Mouse (Mus musculus) WW6 (cell line): ENCODE measurements at regions not wholly inside any gene's neighbourhood (a gene's known extent, or its start where the extent isn't known, plus 50 kb on each side); places are given as distances from the start of the nearest gene placed in this dataset.
"Not testable (repeated sequence)": the region's sequence is repeated elsewhere in the genome, so short reads cannot be mapped to it uniquely, and the experiment has no call there.

Source experiments
- DNase-seq: peaks from one replicate; pipeline ENCODE4 v3.0.0-alpha.2; 2013; ENCODE audit warnings: low read depth, low spot score

- DNase-seq, result no peak
Observed at GRCm38 (mm10) chr4:7921503-7921902, 317.3 kb downstream of the Car8 start.

DNA sequence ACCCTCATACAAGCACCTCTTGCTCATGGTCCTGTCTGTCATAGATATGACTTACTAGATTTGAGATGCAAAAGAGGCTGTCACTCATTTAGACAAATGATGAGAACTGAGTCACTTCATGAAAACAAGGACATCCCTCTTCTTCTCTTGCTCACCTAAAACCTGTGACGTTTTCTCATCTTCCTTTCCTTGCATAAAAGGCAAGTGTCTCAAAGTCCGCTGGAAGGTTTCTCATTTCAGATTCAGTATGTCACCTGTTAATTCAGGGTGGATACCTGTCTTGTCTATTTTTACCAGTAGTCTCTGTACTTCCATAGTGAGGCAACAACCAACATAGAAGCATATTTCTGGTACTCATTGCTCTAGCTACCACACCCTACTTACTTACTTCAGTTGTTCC, 325.6 kb downstream of the Car8 start:
- no peak for DNase-seq

GRCm38 (mm10) chr4:7912675-7913074, 326.2 kb downstream of the Car8 start:
- DNase-seq, result no peak

DNA sequence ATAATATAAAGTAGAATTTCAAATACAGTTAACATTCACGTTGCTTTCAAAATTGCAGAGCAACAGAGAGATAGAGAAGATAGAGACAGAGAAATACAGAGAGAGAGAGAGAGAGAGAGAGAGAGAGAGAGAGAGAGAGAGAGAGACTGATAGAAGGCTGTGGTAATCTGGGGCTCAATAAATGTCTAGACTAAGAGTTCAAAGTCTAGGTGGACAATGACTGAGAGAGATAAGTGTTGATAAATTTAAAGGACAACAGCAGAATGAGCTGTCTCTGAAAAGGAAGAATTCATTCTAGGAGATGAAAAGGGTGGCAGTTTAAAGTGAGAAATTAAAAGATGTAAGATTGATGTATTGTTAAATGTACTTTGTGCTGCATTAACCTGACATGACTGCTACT, 335.7 kb downstream of the Car8 start:
- no peak for DNase-seq

GRCm38 (mm10) chr4:7894914-7895313, 343.9 kb downstream of the Car8 start:
- no peak for DNase-seq

DNA sequence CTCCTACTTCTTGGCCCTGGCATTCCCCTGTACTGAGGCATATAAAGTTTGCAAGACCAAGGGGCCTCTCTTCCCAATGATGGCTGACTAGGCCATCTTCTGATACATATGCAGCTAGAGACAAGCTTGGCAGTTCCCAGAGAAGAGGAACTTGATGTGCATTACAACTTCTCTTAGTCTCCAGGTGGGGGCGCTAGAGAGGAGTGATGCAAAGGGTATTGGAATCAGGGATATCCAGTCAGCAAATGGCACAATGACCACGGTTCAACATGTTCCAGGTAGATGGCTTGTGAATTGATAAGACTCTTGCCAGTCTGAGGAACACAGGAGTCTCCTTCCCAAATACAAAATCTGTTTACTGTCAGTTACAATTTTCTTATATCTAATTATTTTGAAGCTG, 347.7 kb downstream of the Car8 start:
- DNase-seq, result no peak

GRCm38 (mm10) chr4:7854518-7854917, 384.3 kb downstream of the Car8 start:
- no peak for DNase-seq

- DNase-seq, result no peak
Observed at GRCm38 (mm10) chr4:7853121-7853782, 385.6 kb downstream of the Car8 start.

DNA sequence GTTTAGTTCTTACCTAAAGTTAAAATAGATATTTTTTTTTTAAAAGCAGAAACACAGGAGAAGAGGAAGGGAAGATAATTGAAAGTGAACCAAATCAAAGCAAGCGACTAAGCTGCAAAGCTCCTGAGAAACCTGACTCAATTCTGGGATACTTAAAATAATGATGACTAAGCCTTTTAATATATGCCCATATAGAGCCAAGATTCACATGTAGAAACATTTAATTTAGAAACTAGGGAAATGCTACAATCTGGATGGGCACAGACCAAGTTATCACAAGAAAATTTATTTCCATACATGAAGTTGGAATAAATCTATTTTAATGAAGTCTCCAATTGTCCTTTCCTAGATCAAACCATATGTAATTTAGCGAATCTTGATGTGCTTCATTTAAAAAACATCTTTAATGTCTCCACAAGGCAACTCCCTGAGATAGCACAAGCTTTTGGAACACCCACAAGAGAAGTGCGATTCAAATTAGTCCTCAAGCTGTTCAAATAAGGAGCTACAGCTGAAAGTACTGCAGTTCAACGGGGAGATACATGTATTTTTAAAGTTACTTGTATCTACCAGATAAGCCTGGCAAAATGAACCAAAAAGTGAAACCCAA, 386.7 kb downstream of the Car8 start:
- DNase-seq, result no peak

DNA sequence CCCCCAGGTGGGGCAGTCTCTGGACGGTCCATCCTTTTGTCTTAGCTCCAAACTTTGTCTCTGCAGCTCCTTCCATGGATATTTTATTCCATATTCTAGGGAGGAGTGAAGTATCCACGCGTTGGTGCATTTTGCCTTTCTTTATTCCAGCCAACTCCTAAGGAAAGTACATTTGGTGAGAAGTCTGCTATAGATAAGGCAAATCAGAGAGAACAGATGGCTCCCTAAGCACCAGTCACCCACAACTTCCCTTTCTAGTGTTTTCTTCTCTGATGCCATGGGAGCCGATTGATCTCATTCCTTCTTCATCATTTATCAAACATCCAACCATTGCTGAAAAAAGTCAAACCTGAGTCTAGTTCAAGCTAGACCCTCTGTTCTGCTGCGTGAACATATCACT, 391.4 kb downstream of the Car8 start:
- no peak for DNase-seq

GRCm38 (mm10) chr4:7829126-7829525, 409.7 kb downstream of the Car8 start:
- DNase-seq, result no peak

DNA sequence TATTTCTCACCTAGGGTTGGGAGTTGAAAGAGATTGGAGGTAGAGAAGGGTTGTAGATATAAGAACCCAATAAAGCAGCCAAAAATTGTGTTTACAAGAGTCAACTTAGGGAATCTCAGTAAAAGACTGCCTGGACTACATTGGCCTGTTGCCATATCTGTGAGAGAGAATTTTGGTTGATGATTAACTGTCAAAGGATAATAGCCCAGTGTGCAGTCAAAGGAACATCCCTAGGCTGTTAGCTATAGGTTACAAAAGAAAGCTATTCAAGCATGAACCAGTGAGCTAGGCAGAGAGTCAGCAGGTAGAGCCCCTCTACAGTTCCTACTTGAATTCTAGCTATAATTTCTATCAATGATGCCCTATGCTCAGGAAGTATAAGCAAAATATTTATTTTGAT, 419.0 kb downstream of the Car8 start:
- no peak for DNase-seq

- not testable (repeated sequence) for DNase-seq
Observed at GRCm38 (mm10) chr4:7777761-7778160, 461.1 kb downstream of the Car8 start.

- DNase-seq, result no peak
Observed at GRCm38 (mm10) chr4:7755473-7755872, 483.4 kb downstream of the Car8 start.

GRCm38 (mm10) chr4:7753931-7754330, 484.9 kb downstream of the Car8 start:
- no peak for DNase-seq

GRCm38 (mm10) chr4:7751208-7751607, 487.6 kb downstream of the Car8 start:
- DNase-seq, result no peak

GRCm38 (mm10) chr4:7722893-7723292, 515.9 kb downstream of the Car8 start:
- no peak for DNase-seq

DNA sequence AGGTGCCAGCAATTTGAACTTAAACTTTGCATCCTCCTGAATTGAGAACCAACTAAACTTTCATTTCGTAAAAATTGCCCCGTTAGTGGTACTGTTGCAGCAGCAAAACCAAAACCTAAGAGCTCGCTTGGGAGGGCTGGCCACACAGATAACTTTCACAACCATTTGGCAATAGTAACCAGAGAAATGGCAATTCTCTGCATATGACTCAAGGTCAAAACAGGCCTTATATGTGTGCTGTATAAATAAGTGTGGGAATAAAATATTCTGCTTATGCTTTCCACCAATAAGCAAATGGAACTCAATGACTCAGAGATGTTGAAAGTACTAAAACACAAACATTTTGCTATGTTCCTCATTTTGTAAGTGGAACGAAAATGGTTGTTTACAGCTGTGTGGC, 550.3 kb downstream of the Car8 start:
- DNase-seq, result no peak

DNA sequence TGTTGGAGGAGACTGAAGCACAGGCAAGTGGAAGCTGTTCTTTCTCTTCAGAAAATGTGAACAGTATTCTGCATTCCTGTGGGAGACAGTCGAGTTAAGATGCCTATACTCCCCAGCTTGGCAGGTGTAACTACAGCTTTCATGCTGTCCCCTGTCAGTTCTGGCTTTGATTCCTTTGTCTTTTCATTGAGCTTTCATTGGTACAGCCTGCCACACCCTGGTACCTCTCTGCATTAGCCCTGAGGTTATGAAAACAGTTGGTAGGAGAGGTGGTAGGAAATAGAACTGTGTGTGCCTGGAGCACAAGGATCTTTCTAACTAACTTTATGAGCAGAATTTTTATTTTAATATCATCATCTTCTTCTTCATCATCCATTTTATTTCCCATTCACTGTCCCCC, 551.6 kb downstream of the Car8 start:
- no peak for DNase-seq

GRCm38 (mm10) chr4:7670795-7671105, 568.1 kb downstream of the Car8 start:
- DNase-seq, result no peak

GRCm38 (mm10) chr4:7669992-7670794, 568.6 kb downstream of the Car8 start:
- no peak for DNase-seq

GRCm38 (mm10) chr4:7666935-7667594, 571.8 kb downstream of the Car8 start:
- no peak for DNase-seq
